Mouse (Mus musculus) testis, postnatal 14 days (tissue): ENCODE measurements around the gene Lrch1.

Experiments used
- DNase-seq: peaks from one replicate; pipeline ENCODE4 v3.0.0; 2021; ENCODE audit warnings: low spot score

Lrch1 gene

DNA sequence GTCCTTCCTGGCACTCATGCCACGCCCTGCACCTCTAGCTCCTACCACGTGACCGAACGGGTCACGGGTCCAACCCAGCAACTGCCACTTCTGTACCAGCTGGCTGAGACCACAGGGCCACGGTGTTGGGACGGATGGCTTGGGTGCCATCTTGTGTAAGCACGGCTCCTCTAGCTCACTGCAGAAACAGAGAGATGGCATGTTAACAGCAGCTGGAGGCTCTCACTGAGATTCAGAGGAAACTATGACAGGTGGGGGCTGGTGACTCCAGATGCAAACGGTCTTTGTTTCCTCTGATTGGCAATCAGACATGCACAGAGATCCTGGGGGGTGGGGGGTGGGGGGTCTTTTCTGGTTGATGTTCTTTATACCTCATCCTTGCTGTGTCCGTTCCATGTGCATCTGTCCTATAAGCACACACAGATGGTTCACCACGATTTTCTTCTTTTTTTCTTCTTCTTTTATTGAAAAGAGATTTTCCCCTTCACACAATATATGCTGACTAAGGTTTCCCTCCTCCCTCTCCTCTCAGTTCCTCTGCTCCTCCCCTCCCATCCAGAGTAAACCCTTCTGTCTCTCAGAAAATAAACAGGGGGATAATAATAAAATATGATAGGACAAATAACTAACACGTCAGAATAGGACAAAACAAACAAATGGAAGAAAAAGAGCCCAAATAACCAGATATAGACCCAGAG is 25.5 kb downstream of the Lrch1 start:
- DNase-seq: no peak

DNA sequence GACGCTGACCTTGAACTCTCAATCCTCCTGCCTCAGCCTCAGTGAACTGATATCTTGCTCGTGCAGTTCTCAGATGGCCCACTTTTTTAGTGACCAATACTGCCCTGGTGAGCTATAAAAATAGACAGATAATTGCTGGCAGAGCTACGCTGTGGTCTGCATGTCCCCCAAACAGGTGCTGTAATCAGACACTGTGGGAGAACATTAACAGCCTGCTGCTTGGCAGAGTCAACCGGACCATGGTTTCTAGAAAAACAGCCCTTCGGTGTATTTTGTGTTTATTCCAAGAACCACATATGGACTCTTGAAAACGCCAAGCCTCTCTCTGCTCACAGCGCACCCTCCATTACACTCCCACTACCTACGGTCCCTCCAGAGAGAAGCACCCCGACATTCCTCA is 26.2 kb downstream of the Lrch1 start:
- no peak for DNase-seq

GRCm38 (mm10) chr14:74919132-74919531 is 28.5 kb downstream of the Lrch1 start:
- no peak for DNase-seq

- DNase-seq: no peak
Measured at GRCm38 (mm10) chr14:74918521-74919103, 29.1 kb downstream of the Lrch1 start.

DNA sequence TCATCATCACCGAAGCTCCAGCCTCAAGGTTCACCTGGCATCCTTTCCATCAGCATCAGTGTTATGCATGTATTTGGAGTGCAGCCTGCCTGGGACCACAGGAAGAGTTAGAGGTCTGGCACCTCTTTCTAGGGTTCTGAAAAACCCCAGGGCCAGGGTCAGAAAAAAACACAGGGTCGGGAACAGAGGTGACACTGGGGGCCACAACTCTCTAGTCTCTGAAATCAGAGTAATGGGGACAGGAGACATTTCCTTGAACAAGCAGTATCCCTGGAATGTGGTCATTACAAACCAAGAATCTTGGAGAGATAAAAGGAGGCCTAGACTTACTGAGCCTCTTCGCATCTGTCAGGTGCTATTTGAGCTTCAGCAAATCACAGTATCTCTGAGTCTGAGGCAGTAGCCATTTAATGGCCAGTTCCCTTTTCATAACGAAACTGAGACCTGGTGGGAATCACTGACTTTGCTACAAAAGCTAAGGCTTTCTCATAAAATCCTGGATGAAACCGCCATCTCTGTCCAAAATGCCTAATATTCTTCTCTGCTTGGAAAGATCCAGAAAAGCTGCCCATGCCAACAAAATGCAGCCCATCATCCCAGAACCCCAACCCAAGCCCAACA is 30.1 kb downstream of the Lrch1 start:
- no peak for DNase-seq

GRCm38 (mm10) chr14:74916691-74917090 is 31.0 kb downstream of the Lrch1 start:
- DNase-seq: no peak

- no peak for DNase-seq
Measured at GRCm38 (mm10) chr14:74916075-74916474, 31.6 kb downstream of the Lrch1 start.

GRCm38 (mm10) chr14:74915658-74916057 is 32.0 kb downstream of the Lrch1 start:
- no peak for DNase-seq

- no peak for DNase-seq
Measured at GRCm38 (mm10) chr14:74915025-74915424, 32.7 kb downstream of the Lrch1 start.

DNA sequence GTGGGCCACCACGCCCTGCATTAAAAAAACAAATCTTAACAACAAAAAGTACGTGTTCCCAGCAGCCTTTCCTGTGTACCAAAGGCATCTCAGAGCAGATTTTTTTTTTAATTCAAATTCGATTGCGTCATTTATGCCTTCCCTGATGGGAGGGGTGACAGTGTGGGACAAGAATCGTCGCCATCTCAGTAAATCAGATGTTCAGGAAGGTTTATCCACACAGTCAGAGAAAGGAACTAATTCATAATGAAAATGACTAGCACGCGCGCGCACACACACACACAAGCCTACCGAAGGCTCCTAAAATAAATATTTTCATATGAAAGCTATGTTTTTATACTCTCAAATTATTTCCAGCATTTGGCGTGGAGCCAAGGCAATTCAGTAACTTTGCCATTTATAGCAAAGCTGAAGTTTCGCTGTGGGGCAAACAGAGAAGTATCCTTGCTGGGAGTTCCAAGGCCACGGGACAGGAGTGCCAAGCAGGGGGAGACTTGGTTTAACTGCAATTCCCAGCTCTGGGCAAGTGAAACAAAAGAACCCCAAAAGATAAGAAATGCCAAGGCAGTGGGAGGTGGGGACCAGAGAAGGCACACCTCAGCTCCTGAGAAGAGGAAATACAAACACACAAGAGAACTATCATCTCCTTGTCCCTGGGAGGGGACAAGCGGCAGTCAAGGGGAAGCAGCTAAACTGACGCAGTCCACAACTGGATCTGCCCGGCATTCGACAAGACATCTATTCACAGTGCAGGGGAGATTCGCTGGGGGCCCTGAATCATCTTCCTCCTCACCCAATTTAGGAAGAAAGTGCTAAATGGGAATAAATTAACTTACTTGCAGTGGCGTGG is 34.1 kb downstream of the Lrch1 start:
- peak; percentile 31 for DNase-seq

DNA sequence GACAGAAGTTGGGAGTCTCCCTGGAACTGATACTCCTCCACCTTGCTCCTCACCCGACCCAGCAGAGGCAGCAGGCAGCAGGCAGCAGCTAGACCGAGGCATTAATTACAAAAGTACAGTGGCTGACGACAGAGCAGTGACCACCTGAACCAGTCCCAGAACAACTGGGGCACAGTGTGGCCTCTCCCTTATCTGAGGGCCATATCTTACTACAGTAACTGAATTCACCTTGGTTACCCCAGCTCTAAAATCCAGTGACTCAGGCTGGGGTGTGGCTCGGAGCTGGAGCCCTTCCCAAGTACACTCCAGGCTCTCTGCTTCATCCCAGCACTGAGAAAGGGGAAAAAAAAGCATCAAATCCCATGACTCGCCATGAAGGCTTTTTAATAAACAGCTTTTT is 37.3 kb downstream of the Lrch1 start:
- DNase-seq: peak; percentile 29

- DNase-seq: no peak
Measured at GRCm38 (mm10) chr14:74909021-74909420, 38.7 kb downstream of the Lrch1 start.

GRCm38 (mm10) chr14:74908250-74908649 is 39.4 kb downstream of the Lrch1 start:
- no peak for DNase-seq

DNA sequence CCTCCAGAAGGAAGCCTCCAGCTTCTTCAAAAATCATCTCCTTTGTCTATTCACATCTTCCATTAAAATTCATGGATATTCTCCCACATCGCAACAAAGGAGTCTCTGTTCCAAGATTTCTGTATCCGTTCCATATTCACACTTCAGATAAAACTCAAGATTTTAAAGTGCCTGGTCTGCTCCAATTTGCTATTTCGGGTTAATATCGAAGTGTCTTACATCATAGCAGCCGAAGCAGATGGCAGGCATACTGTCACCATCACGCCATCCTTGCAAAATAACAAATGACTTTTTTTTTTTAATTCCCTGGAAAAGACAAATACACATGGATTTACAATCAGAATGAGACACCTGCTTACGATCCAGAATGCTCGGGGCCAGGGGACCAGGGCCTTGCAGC is 40.0 kb downstream of the Lrch1 start:
- DNase-seq: no peak

GRCm38 (mm10) chr14:74905990-74906389 is 41.7 kb downstream of the Lrch1 start:
- no peak for DNase-seq

GRCm38 (mm10) chr14:74904442-74904841 is 43.2 kb downstream of the Lrch1 start:
- DNase-seq: no peak

GRCm38 (mm10) chr14:74903047-74903446 is 44.6 kb downstream of the Lrch1 start:
- DNase-seq: peak; percentile 72

DNA sequence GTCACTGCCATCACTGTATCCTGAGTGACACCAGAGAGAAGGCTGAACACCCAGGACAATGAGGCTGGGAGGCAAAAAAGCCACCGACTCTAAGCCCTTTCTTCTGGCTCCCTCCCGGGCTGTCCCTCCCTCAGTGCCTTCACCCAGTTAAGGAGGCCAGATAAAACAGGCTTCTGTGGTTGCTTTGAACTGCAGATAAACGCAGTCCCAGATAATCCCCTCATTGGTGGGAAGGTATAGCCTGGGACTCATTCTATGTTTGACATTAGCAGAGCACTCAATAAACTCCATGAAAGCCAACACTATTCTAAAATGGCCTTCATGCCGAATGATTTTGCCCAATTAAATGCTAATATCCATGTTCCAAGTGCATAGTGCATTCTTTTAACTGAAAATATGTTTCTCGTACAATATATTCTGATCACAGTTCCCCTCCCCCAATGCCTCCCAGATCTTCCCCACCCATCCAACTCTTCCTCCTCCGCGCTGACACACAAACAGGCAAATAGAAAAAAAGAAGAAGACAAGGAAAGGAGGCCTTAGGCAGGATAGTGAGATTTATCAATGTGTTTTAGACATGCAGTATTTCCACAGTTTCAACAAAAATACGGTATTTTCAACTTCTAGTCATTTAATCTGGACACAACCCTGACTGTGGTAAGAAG is 46.8 kb downstream of the Lrch1 start:
- DNase-seq: no peak

DNA sequence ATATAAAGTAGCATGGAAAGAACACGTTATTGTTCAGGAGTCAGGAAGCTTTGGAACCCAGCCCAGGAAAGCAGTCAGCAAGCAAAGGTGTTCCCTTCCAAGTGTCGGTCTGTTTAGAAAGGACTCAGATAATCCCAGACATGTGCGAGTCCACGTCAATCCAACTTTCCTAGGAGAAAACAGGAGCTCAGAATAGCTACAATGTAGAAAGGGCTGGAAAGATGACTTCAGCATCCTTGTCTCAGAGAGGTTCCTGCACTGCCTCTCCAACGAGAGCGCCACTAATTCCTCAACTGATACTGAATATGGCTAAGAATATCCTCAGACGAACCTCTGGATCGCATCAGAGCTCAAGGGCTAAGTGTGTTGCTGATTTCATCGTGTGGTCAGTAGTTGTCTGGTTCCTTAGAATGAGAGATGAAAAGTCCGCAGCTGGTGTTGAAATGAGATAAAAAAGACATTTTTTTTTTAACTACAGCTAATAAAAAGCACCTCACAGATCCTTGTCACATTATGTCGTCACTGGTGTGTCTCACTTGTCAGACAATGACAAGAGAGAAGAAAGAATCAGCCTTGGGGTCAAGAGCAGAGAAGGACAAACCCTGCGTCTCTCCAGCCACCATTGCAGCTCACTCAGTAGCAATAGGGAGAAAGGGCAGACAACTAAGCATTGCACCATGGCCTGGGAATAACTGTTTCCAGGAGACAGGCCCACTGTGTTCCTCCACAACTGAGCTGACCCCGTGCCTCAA is 47.5 kb downstream of the Lrch1 start:
- DNase-seq: peak; percentile 37

DNA sequence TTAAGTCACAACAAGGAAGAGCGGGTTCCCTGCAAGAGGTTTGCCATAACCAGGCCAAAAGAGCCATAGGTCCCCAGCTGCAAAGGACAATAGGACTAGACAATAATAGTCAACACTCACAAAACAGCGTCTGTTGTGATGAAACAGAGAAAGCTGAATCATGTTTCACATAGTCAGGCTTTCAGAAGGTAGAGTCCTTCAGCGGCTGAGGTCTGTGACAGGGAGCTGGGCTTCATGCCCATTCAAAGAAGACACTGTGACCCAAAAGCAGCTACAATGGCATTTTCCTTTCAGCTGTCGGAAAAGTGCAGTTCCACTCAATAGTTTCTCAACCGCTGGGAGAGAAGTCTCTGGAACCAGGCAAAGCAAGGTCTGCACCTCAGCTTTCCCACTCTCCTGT is 48.7 kb downstream of the Lrch1 start:
- DNase-seq: no peak

DNA sequence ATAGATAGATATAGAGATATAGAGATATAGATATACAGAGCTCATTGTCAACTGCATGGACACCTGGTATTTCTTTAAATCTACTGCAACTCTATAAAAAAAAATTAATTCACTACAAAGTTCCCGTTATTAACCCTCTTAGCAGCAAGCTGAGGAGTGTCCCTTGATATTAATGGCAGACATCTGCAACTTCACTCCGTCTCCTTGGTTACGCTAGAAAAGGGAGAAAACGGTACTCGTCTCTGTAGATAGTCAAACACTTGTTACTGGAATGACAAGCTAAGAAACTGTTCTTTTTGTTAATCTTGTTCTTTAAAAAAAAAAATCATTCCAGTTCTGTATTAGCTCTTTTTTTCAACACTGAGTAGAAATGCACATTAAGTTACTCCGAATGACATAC is 54.0 kb downstream of the Lrch1 start:
- no peak for DNase-seq
